Mouse (Mus musculus) liver, adult (tissue): ENCODE data around the gene Osbpl3.

Experiments
- GATA4 ChIP-seq: IDR thresholded peaks from 2 replicates; pipeline ENCODE4 v1.6.1; 2014; ENCODE audit warnings: mild to moderate bottlenecking, low read length; ENCODE audit not compliant: insufficient replicate concordance

Osbpl3 gene

DNA sequence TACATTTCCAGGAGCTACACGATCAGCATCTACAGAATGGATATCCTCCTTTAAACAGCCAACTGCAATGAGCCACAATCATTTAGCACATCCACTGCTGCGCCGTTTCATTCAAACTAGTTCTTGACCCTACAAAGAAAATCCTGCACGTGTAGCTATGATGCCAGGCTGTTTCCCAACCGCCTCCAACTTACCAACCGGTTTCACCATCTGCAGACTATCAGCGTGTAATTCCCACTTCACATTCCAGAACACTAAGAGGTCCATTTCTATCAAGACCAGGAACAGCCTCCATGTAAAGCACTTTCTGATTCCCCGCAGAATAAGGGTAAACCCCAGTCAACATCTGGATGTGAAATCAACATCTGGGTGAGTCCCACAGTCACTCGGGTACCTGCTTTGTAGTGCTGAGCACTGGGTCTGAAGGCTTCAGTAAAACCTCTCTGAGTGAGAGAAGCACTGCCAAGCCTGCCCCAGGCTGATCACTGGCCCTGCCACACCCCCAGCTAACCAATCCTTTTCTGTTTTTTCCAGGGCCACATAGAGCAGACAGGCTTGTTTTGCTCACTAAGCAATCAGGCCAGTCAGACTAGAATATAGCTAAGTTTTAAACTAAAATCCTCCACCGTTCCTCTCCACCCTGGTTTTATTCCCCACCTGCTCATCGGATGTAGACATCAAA is 28.8 kb downstream of the Osbpl3 start:
- no peak for TF ChIP-seq GATA4

DNA sequence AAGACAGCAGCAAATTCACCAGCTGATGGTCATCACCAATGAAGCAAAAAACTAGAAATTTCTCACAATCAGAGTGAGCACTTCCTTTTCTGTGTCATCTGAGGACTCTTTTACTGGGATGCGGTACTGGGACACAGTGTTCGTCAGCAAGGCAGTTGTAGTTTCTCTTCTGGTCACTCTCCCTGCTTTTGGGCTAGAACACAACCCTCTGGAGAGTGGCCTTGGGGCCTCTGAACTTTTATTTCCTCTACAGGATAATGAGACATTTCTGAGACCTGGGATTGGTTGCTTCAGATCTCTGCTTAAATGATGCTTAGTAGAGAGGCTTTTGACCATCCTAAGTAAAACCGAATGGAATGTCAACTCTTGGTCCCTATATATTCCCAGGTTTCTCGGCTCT is 29.4 kb downstream of the Osbpl3 start:
- no peak for TF ChIP-seq GATA4

- TF ChIP-seq GATA4 = no peak
Measured at GRCm38 (mm10) chr6:50424271-50424670, 31.7 kb downstream of the Osbpl3 start.

GRCm38 (mm10) chr6:50420413-50420812 is 35.6 kb downstream of the Osbpl3 start:
- no peak for TF ChIP-seq GATA4

DNA sequence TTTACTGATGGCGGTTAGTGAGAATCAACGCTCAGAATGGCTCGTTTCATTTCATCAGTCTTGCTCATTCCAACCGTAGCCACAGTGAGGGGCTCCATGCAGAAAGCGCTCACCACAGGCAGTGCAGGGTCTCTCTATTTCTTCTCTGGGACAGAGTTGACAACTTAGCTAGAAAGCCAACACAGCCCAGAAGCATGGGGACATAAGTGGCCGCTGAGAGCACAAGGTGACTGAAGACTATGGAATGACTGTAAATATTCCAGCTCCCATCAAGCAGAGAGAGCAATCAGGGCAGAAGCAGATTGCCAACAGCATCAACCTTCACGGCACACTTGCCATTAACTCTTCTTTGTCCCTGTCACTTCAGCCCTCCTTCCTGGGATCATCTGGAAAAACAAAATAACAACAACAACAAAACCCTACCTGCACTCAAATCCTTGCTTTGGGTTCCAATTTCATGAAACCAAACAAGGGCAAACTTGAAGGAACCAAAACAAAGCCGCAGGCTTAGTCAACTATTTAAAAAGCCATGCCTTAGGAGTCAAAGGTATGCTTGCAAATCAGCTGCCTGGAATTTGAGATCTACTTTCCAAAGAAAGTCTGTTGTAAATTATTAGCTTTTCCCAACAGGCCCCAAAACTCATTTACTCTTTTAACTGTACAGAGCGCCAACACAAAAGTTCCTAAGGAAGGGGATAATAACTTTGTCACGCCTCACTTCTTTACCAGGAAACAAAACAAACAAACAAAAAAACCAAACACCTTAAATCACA is 36.3 kb downstream of the Osbpl3 start:
- no peak for TF ChIP-seq GATA4

- TF ChIP-seq GATA4 = no peak
Measured at GRCm38 (mm10) chr6:50418951-50419350, 37.0 kb downstream of the Osbpl3 start.

DNA sequence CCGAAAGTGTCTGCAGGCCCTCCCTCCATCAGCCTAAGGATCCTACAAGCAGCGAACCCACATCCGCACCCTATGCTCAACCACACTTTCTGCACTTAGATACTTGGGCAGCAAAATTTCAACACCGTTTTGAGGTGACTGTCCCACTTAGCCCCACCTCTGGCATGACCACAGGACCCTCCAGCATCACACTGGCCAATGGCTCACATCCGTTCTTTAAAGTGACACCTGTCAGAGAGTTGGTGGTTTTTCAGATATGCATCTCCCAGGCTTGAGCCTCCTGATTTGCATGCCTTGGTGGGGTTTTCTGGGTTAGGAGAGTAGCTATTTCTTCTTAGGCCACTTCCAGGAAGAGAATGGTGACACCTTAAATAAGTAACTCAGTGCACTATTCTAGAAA is 39.1 kb downstream of the Osbpl3 start:
- no peak for TF ChIP-seq GATA4

DNA sequence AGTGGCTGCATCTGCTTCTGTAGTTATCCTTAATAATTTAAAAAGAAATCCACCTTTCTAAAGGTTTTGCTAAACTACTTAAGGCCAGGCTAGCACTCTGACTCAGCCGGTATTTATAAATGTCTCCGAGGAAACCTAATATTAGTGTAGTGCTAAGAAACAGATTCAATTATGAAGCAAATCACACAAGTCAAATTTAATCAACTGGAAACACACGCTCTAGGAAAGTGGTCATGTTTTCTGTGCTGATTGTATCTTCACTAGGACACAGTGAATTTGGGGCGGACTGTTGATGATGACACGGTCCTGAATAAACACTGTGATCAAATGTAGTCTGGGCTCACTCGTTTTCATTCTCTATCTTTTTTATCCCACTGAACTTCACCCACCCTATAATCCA is 40.6 kb downstream of the Osbpl3 start:
- no peak for TF ChIP-seq GATA4

GRCm38 (mm10) chr6:50414547-50414946 is 41.5 kb downstream of the Osbpl3 start:
- no peak for TF ChIP-seq GATA4

DNA sequence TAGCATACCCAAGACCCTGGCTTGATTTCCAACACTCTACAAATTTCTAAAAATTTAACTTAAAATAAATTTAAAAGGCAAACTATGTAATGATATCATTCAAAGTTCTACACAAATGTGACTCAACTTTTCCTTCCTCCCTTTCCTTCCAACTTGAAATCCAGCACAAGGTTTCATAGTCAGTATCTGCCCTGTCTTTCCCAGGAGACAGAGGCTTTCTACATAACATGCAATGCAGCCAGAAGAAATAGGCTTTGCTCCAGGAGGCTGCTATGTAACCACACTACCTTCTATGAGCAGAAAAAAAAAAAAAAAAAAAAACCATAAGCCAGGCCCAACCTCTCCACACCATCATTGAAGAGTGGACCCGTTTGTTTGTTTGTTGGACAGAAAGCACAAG is 42.6 kb downstream of the Osbpl3 start:
- TF ChIP-seq GATA4 = no peak

DNA sequence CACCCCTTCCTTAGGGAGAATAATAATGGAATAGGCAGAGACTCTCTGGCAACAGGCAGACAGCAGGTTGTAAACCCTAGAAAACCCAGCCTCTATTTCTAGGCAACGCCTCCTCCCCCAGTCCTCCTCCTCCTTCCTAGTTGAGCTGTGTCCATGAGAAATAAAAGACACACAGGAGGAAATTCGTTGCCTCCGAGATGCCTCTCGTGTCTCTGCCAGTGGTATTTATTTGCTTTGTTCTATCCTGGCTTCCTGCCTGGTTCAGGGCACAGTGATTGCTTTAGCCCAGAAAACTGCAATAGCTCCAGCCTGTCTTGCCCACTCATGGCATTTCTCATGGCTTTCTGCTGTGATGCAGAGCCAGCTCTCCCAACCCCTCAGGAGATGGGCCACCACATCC is 43.8 kb downstream of the Osbpl3 start:
- no peak for TF ChIP-seq GATA4

GRCm38 (mm10) chr6:50404698-50405097 is 51.3 kb downstream of the Osbpl3 start:
- no peak for TF ChIP-seq GATA4

- TF ChIP-seq GATA4 = no peak
Measured at GRCm38 (mm10) chr6:50403524-50403923, 52.5 kb downstream of the Osbpl3 start.

GRCm38 (mm10) chr6:50402872-50403271 is 53.1 kb downstream of the Osbpl3 start:
- no peak for TF ChIP-seq GATA4

- no peak for TF ChIP-seq GATA4
Measured at GRCm38 (mm10) chr6:50400234-50400633, 55.8 kb downstream of the Osbpl3 start.

- TF ChIP-seq GATA4 = no peak
Measured at GRCm38 (mm10) chr6:50399427-50400195, 56.4 kb downstream of the Osbpl3 start.
